Mouse (Mus musculus) thymus, adult 2 months (tissue): ENCODE data around the gene Ldb3.

Experiments used
- CTCF ChIP-seq: fragments of 200-500 bp; IDR thresholded peaks from 2 replicates; pipeline ENCODE4 v1.5.1; 2012; ENCODE audit warnings: mild to moderate bottlenecking, control low read depth, low read length, moderate library complexity, borderline replicate concordance; ENCODE audit not compliant: control insufficient read depth, poor library complexity, insufficient read depth; ENCODE audit errors: extremely low read depth
- POLR2A ChIP-seq: fragments of 200-500 bp; IDR thresholded peaks from 2 replicates; pipeline ENCODE4 v1.6.1; 2012; ENCODE audit warnings: mild to moderate bottlenecking, low read length, control low read depth, moderate library complexity; ENCODE audit not compliant: control insufficient read depth, poor library complexity, insufficient read depth; ENCODE audit errors: extremely low read depth

DNA sequence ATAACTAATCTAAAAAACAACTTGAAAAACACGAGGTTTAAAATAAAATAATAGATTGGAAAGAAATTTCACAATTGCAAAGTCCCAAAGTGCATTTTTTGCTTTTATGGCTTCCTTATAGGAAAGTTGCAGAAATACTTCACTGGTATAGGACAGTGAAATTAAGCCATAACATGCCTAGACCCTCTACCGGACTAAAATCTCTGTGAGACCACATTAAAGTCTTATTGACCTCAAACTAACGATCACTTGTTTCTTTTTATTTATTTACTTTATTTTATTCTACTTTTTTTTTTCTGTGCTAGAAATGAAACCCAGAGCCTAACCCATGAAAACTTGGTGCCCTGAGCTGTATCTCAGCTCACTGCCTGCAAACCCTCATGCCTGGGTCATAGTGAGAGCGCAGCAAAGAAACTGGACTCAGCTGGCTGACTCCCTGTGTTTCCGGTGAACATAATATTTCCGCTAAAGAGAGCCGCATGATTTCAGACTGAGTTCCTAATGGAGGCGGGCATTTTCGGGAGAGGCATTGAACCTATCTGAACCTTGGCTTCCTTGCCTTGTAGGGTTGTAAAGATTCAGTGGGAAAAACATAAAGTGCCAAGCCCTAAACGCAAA, 71.4 kb downstream of the Ldb3 start:
- no peak for TF ChIP-seq POLR2A
- TF ChIP-seq CTCF = no peak
